Mouse (Mus musculus) G1E (cell line): ENCODE data around the gene Retreg1.

Experiments used
- CTCF ChIP-seq: IDR thresholded peaks from 2 replicates; pipeline ENCODE4 v1.5.1; 2012; ENCODE audit warnings: low read depth, low read length, inconsistent platforms, mixed read lengths
- GATA1 ChIP-seq: IDR thresholded peaks from 2 replicates; pipeline ENCODE4 v1.6.1; 2012; ENCODE audit warnings: borderline replicate concordance, low read length, inconsistent platforms, mixed read lengths
- POLR2AphosphoS5 ChIP-seq: IDR thresholded peaks from 2 replicates; pipeline ENCODE4 v1.6.1; 2012; ENCODE audit warnings: low read depth, low read length, inconsistent platforms; ENCODE audit not compliant: insufficient replicate concordance
- TAL1 ChIP-seq: conservative IDR thresholded peaks from 2 replicates; pipeline ENCODE4 v1.6.1; 2012; ENCODE audit warnings: low read depth, low read length, inconsistent platforms, mixed read lengths

DNA sequence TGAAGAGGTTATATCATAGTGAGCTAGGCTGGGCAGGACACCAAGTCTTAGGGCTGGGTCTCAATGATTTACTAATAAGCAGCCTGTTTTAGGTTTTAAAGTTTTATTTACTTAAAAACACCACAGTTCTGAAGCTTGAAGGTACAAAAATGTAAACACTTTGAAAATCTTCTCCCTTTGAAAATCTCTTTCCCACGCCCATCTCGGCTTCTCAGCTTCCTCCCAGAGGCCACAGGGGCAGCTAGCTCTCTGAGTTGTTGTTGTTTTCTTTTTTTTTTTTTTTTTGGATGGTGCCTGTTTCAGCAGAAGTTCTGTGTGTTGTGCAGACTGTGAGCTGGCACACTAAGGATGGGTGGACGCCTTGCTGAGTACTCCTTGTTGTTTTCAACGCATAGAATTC is 1.8 kb downstream of the Retreg1 start:
- TF ChIP-seq CTCF (no peak), GATA1 (no peak), TAL1 (no peak), POLR2AphosphoS5 (no peak)
